Mouse (Mus musculus): ENCODE data around the gene Gm11011.

Gene Gm11011

DNA sequence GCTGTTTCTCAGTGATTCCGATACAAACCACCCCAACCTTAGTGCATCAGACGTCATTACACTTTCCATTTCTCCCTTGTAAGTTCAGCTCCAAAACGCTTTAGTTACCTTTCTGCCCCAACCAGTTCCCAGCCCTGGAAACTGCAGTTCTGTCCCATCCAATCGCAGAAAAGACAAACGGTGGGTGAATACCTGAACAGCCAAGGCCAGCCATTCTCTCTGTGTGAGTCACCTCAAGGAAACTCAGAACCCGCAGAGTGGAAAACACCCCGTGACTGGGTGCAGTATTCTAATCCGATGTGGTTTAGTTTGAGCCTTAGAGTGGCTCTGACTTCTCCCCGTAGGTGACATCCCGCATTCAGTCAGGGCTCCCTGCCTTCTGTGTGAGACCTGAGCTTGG is 2.2 kb upstream of the Gm11011 start:
- DNase-seq (ENCODE audit: low spot score), result no peak

DNA sequence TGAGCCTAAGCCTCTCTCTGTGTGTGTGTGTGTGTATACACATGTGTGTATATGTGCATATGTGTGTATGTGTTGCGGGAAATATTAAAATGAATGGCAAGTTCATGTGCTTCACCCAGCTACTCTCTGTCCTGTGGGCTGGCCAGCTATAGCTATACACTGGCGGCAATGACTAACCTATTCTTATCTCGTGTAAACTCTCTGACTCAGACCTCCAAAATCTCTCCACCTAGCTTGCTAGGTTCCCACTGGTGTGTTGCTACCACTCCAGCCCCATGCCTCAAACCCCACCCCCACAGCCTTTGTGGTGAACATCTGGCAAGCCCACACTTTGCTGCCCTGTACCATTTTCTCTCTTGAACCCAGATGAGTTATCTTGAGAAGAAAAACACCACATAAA is 857 bp downstream of the Gm11011 start:
- DNase-seq (ENCODE audit: low spot score), result no peak

DNA sequence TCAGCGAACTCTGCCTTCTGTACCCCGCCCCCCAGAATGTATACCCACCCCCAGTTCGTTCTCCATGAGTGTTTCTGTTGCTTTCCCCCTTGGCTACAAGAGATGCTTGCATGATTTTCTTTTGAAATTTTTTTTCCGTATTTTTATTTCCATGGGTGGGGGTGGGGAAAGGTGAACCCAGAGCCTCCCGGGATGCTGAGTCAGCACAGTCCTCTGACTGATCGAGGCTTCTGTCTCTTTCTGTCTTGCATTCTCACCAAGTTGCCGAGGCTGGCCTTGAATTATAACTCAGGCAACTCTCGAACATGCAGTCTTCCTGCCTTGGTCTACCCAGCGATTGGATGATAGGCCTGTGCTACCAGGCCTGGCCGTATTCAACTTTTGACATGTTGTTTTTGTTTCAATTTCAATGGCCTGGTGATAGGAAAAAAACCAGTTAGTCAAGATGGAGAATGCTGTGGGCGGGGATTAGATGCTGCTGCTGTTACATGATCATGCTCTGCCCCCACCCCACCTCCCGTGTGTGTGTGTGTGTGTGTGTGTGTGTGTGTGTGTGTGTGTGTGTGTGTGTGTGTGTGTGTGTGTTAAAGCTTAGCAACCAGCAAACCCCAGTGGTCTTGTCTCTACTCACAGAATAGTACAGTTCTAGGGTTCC is 1.8 kb downstream of the Gm11011 start:
- DNase-seq (ENCODE audit: low spot score), result no peak

DNA sequence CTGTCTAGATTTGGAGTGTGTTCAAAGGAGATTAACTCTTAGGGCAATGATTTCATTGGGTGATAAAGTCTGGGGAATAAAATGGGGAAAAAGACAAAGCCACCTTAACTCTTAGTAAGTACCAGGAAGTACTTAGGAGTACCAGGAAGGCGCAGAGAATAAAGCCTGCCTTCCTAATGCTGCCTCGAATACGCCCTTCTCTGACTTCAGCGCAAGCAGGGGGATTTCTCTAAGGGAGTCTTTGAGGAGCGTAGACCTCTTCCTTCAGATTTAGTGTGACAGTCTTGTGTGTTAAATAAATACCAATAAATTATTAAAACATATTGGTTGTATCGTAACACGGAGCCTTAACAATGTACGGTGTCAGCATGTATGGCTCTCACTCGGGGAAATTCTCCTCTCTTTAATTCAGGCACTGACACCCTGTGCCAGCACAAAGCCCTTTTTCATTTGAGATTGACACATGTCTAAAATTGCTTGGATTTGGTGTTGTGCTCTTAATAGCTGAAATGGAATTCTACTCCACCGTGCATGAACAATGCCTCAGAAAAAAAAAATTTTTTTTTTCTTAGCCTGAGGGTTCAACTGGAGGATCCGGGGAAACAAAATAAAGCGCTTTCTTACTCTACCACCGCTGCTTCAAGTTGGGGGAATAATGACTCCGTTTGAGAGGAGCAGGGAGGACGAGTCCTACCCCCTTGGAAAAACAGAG is 2.6 kb downstream of the Gm11011 start:
- DNase-seq (ENCODE audit: low spot score), result no peak

DNA sequence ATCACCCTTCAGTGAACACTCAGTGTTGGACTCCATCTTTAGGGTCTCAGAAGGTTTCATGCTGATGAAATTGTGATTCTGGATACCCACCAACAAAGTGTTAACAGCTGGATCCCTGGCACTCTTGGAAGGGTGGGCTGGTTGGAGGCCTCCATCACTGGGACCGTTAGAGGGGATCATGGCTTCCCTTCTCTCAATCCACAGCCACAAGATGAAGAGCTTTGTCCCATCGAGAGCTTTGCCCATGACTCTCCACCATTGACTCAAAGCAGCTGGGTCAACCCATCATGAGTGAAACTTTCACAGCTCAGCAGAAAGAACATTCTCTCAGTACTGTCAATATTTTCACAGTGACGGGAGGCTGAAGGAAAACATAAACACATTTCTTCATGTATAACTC is 4.1 kb downstream of the Gm11011 start:
- no peak for DNase-seq (ENCODE audit: low spot score)

DNA sequence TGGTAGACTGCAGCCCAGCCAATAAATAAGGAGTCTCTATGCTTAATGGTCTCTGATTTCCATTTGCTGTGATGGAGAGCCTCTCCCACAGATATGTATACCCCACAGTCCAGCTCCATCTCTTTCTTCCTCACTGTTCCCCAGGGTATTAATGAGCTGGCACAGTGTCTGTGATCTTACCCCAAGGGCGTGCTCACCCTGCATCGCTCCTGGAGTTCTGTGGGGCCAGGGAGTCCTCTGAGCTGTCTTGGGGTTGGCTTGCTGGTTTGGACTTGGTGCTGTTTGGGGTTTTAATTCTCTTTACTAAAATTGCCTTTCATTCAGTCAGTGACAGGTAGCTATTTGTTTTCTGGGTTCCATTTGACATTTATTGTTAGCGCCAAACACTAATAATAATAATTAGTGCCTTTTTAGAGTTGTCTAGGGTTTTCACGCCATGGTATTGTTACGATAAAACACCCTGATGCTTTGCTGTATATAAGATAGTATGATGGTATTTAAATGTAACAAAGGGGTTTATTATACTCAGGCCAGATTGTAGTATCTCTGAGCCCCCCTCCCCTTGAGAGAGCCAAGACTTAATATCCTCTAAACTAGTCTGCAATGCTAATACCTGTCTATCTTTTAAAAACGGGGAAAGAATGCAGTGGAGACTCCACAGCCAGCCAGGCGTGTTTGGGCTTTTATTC is 9.9 kb downstream of the Gm11011 start:
- DNase-seq (ENCODE audit: low spot score), result no peak

DNA sequence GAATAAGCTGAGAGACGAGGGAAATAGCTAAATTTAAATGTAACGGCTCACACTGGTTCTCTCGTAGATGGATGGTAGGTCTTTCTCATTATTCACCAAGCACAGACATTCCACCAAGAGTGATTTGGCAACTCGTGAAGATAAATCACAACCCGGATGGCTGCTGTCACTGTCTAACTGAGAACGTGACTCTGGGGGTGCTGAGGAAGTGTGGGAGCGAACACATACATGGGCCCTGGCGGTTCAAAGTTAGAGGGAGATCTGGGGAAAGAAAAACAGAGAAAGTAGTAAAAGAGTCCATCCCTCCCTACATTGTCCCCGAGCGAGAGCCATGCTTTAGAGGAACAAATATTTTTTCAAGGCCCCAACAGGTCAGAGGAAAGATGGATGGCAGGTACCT is 17.5 kb downstream of the Gm11011 start:
- DNase-seq (ENCODE audit: low spot score), result no peak

DNA sequence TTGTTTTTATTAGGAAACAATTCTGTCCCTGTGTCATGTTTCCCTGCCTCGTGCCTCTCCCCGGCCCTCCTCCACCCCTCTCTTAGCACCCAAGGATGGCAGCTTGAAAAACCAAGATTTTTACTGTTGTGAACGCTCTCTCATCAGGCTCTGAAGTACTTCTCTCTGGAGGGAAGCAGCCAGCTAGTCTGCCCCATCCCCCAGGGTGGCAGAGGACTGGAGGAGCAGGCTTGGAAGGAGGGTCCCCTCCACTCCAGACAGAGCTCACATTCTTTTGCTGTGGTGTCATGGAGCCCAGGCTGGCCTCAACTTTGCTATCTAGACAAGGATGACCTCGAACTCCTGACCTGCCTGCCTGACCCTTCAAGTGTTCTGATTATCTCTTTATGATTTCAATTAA is 21.4 kb downstream of the Gm11011 start:
- DNase-seq (ENCODE audit: low spot score), result no peak

DNA sequence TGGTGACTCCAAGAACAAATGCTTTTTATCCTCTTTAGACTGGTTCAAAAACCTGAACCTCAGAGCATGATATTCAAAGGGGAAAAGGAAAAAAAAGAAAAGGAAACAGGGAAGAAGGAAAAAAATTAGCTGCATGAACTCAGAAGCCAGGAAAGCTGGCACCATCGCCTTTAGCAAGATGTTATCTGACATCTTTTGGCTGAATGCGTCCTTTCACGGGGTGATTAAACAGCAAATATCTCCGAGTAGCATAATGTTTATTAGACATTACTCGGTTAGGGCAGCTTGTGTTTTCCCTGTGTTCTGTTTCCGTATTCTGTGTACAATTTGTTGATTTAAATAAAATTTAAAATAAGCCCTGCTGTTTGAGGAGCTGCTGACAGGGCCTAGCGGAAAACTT is 21.8 kb downstream of the Gm11011 start:
- DNase-seq (ENCODE audit: low spot score), result no peak

DNA sequence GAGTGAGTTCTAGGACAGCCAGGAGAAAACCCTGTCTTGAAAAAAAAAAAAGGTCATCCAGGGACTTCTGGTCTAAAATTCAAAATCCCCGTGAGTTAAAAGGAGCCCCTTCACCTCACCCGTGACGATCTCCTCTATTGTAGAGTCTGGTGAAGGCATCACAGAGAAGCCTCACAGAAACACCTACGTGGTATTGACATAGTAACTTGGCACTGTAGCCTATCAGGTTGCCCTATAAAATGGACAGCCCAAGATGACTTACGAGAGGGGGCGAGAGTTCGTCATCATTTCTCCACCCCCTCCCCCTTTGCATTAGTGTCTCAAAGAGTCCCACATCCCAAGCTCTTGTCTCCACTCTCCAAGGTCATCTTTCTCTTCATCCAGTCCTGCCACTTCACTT is 41.9 kb downstream of the Gm11011 start:
- no peak for DNase-seq (ENCODE audit: low spot score)

DNA sequence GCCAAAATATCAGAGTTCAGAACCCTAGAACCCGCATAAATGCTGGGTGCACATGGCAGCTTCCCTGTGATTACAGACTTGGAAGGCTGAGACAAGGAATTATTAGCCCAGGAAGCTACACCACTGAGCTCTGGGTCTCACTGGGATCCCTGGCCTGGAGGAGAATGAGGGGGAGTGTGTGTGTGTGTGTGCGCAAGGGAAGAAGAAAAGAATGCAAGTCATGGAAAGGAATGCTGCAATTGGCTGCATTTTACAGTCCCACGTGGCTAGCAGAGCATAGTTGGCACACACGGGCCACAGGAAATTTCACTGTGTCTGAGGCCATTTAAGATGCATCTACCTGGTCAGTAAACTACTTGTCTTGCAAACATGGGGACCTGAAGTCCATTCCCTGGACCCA is 48.6 kb downstream of the Gm11011 start:
- no peak for DNase-seq (ENCODE audit: low spot score)
